Mouse (Mus musculus): ENCODE data around the gene Dhdds. TPM values are rescaled to one million over a fixed set of nuclear protein-coding genes. Genes with fewer than 3 reads are reported as not detected.

Gene Dhdds
- polyA plus RNA-seq, 1 experiment from 2014 or later: 37.4 TPM

- Histone ChIP-seq H3K36me3 (ENCODE audit: control insufficient read depth, insufficient read depth, low read length) (peaks cover 64% of the 10 kb centered on the region), H3K4me3 (ENCODE audit: control insufficient read depth in 1 of 2, insufficient read depth in 1 of 2, low read depth in 1 of 2, low read length in 2 of 2) (peak overlapping the region; percentile 79 to 97), H3K9me3 (ENCODE audit: control insufficient read depth, low read length) (no peaks in the 10 kb centered on the region), H3K4me2 (ENCODE audit: low read length) (peak overlapping the region; percentile 98), H3K9ac (ENCODE audit: low read length) (peak overlapping the region; percentile 98), H3K27ac (replicated peaks in 1 of 2; ENCODE audit: control insufficient read depth in 1 of 2, insufficient read depth in 1 of 2, low read depth in 2 of 2, low read length in 2 of 2) (peak overlapping the region; percentile 99), H3K4me1 (ENCODE audit: control insufficient read depth in 2 of 2, insufficient read depth in 2 of 2, low read length in 2 of 2) (peaks cover 11 to 20% of the 10 kb centered on the region in 2 experiments), H3K27me3 (ENCODE audit: control insufficient read depth, insufficient read depth, low read length) (no peaks in the 10 kb centered on the region)
- ATAC-seq (ENCODE audit: insufficient number of reproducible peaks, insufficient read depth, low FRiP score, low read depth): peak; percentile 84
- WGBS: under 1% methylated on average over 96 of the region's 101 CpGs
These were observed 33.4 kb downstream of the Dhdds start for GRCm38 (mm10) chr4:133967138-133967865.

GRCm38 (mm10) chr4:133966271-133966940, 34.3 kb downstream of the Dhdds start:
- H3K4me1 ChIP-seq (ENCODE audit: control insufficient read depth in 2 of 2, insufficient read depth in 2 of 2, low read length in 2 of 2): peaks cover 11 to 20% of the 10 kb centered on the region in 2 experiments
- WGBS: 36% methylated on average over 12 of the region's 12 CpGs
- H3K27me3 ChIP-seq (ENCODE audit: control insufficient read depth, insufficient read depth, low read length): no peaks in the 10 kb centered on the region
- no peak for ATAC-seq (ENCODE audit: insufficient number of reproducible peaks, insufficient read depth, low FRiP score, low read depth)
- peak overlapping the region in 1 of 2 experiments; percentile 51; a peak in 2 of 4 replicates for H3K27ac ChIP-seq (replicated peaks in 1 of 2; ENCODE audit: control insufficient read depth in 1 of 2, insufficient read depth in 1 of 2, low read depth in 2 of 2, low read length in 2 of 2)
- peak overlapping the region; percentile 74 for H3K9ac ChIP-seq (ENCODE audit: low read length)
- H3K4me3 ChIP-seq (ENCODE audit: control insufficient read depth in 1 of 2, insufficient read depth in 1 of 2, low read depth in 1 of 2, low read length in 2 of 2): peak overlapping the region; percentile 79 to 97
- H3K9me3 ChIP-seq (ENCODE audit: control insufficient read depth, low read length): no peaks in the 10 kb centered on the region
- H3K4me2 ChIP-seq (ENCODE audit: low read length): peak overlapping the region; percentile 81
- peaks cover 57% of the 10 kb centered on the region for H3K36me3 ChIP-seq (ENCODE audit: control insufficient read depth, insufficient read depth, low read length)

- peaks cover 39% of the 10 kb centered on the region for H3K36me3 ChIP-seq (ENCODE audit: control insufficient read depth, insufficient read depth, low read length)
- H3K4me1 ChIP-seq (ENCODE audit: control insufficient read depth in 2 of 2, insufficient read depth in 2 of 2, low read length in 2 of 2): peaks cover 2 to 10% of the 10 kb centered on the region in 2 experiments
- no peak overlapping the region for H3K9ac ChIP-seq (ENCODE audit: low read length)
- H3K27me3 ChIP-seq (ENCODE audit: control insufficient read depth, insufficient read depth, low read length): no peaks in the 10 kb centered on the region
- no peak for ATAC-seq (ENCODE audit: insufficient number of reproducible peaks, insufficient read depth, low FRiP score, low read depth)
- H3K4me2 ChIP-seq (ENCODE audit: low read length): no peak overlapping the region
- H3K9me3 ChIP-seq (ENCODE audit: control insufficient read depth, low read length): no peaks in the 10 kb centered on the region
- WGBS: 89% methylated on average over 7 of the region's 7 CpGs
- no peak overlapping the region for H3K27ac ChIP-seq (replicated peaks in 1 of 2; ENCODE audit: control insufficient read depth in 1 of 2, insufficient read depth in 1 of 2, low read depth in 2 of 2, low read length in 2 of 2)
- H3K4me3 ChIP-seq (ENCODE audit: control insufficient read depth in 1 of 2, insufficient read depth in 1 of 2, low read depth in 1 of 2, low read length in 2 of 2): no peak overlapping the region
These were observed 38.2 kb downstream of the Dhdds start for GRCm38 (mm10) chr4:133962566-133962965.

DNA sequence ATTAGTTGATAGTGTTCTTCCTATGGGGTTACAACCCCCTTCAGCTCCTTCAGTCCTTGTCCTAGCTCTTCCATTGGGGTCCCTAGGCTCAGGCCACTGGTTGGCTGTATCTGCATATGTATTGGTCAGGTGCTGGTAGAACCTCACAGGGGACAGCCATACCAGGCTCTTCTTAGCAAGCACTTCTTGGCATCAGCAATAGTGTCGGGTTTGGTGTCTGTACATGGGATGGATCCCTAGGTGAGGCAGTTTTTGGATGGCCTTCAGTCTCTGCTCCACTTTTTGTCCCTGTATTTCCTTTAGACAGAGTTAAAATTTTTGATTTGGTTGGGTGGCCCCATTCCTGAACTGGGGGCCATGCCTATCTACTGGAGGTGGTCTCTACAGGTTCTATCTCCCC, 41.8 kb downstream of the Dhdds start:
- H3K27me3 ChIP-seq (ENCODE audit: control insufficient read depth, insufficient read depth, low read length): no peaks in the 10 kb centered on the region
- WGBS: 96% methylated on average over 1 of the region's 1 CpGs
- H3K27ac ChIP-seq (replicated peaks in 1 of 2; ENCODE audit: control insufficient read depth in 1 of 2, insufficient read depth in 1 of 2, low read depth in 2 of 2, low read length in 2 of 2): no peak overlapping the region
- H3K4me2 ChIP-seq (ENCODE audit: low read length): no peak overlapping the region
- no peaks in the 10 kb centered on the region for H3K9me3 ChIP-seq (ENCODE audit: control insufficient read depth, low read length)
- H3K9ac ChIP-seq (ENCODE audit: low read length): no peak overlapping the region
- ATAC-seq (ENCODE audit: insufficient number of reproducible peaks, insufficient read depth, low FRiP score, low read depth): no peak
- no peaks in the 10 kb centered on the region for H3K4me1 ChIP-seq (ENCODE audit: control insufficient read depth in 2 of 2, insufficient read depth in 2 of 2, low read length in 2 of 2)
- peaks cover 16% of the 10 kb centered on the region for H3K36me3 ChIP-seq (ENCODE audit: control insufficient read depth, insufficient read depth, low read length)
- H3K4me3 ChIP-seq (ENCODE audit: control insufficient read depth in 1 of 2, insufficient read depth in 1 of 2, low read depth in 1 of 2, low read length in 2 of 2): no peak overlapping the region

- 82% methylated on average over 4 of the region's 4 CpGs for WGBS
- no peak overlapping the region for H3K9ac ChIP-seq (ENCODE audit: low read length)
- H3K4me3 ChIP-seq (ENCODE audit: control insufficient read depth in 1 of 2, insufficient read depth in 1 of 2, low read depth in 1 of 2, low read length in 2 of 2): no peak overlapping the region
- H3K4me1 ChIP-seq (ENCODE audit: control insufficient read depth in 2 of 2, insufficient read depth in 2 of 2, low read length in 2 of 2): no peaks in the 10 kb centered on the region
- H3K27ac ChIP-seq (replicated peaks in 1 of 2; ENCODE audit: control insufficient read depth in 1 of 2, insufficient read depth in 1 of 2, low read depth in 2 of 2, low read length in 2 of 2): no peak overlapping the region
- no peaks in the 10 kb centered on the region for H3K27me3 ChIP-seq (ENCODE audit: control insufficient read depth, insufficient read depth, low read length)
- H3K9me3 ChIP-seq (ENCODE audit: control insufficient read depth, low read length): no peaks in the 10 kb centered on the region
- no peak for ATAC-seq (ENCODE audit: insufficient number of reproducible peaks, insufficient read depth, low FRiP score, low read depth)
- H3K4me2 ChIP-seq (ENCODE audit: low read length): no peak overlapping the region
- no peaks in the 10 kb centered on the region for H3K36me3 ChIP-seq (ENCODE audit: control insufficient read depth, insufficient read depth, low read length)
These were observed 44.4 kb downstream of the Dhdds start for GRCm38 (mm10) chr4:133956358-133956757.

- no peak overlapping the region for H3K4me3 ChIP-seq (ENCODE audit: control insufficient read depth in 1 of 2, insufficient read depth in 1 of 2, low read depth in 1 of 2, low read length in 2 of 2)
- H3K36me3 ChIP-seq (ENCODE audit: control insufficient read depth, insufficient read depth, low read length): no peaks in the 10 kb centered on the region
- no peak for ATAC-seq (ENCODE audit: insufficient number of reproducible peaks, insufficient read depth, low FRiP score, low read depth)
- H3K27me3 ChIP-seq (ENCODE audit: control insufficient read depth, insufficient read depth, low read length): no peaks in the 10 kb centered on the region
- H3K4me2 ChIP-seq (ENCODE audit: low read length): no peak overlapping the region
- H3K27ac ChIP-seq (replicated peaks in 1 of 2; ENCODE audit: control insufficient read depth in 1 of 2, insufficient read depth in 1 of 2, low read depth in 2 of 2, low read length in 2 of 2): no peak overlapping the region
- H3K9me3 ChIP-seq (ENCODE audit: control insufficient read depth, low read length): no peaks in the 10 kb centered on the region
- H3K9ac ChIP-seq (ENCODE audit: low read length): no peak overlapping the region
- WGBS: 34% methylated on average over 4 of the region's 4 CpGs
- peaks cover 2% of the 10 kb centered on the region in 2 experiments; a peak in 1 of 4 replicates for H3K4me1 ChIP-seq (ENCODE audit: control insufficient read depth in 2 of 2, insufficient read depth in 2 of 2, low read length in 2 of 2)
These were observed 54.0 kb downstream of the Dhdds start for GRCm38 (mm10) chr4:133946736-133947135.

DNA sequence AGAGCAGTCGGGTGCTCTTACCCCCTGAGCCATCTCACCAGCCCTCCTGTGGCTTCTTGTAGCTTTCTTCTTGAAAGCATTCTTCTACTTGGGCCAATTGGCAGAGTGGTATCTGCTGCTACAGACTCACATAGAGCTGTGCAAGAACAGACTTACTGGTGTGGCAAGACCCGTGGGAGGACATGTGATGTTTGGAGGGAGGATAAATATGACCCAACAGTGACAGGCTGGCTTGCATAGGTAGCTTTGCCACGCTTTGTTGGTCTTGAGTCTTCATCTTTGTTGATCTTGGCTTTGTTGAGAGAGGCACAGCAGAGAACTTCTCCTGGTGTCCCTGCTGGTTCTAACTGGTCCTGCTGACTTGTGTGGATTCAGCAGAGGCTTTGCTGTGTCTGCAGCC, 56.9 kb downstream of the Dhdds start:
- Histone ChIP-seq H3K9me3 (ENCODE audit: control insufficient read depth, low read length) (no peaks in the 10 kb centered on the region), H3K4me1 (ENCODE audit: control insufficient read depth in 2 of 2, insufficient read depth in 2 of 2, low read length in 2 of 2) (peaks cover 7 to 8% of the 10 kb centered on the region in 2 experiments; a peak in 3 of 4 replicates), H3K27me3 (ENCODE audit: control insufficient read depth, insufficient read depth, low read length) (no peaks in the 10 kb centered on the region), H3K4me3 (ENCODE audit: control insufficient read depth in 1 of 2, insufficient read depth in 1 of 2, low read depth in 1 of 2, low read length in 2 of 2) (no peak overlapping the region), H3K27ac (replicated peaks in 1 of 2; ENCODE audit: control insufficient read depth in 1 of 2, insufficient read depth in 1 of 2, low read depth in 2 of 2, low read length in 2 of 2) (no peak overlapping the region), H3K4me2 (ENCODE audit: low read length) (no peak overlapping the region), H3K9ac (ENCODE audit: low read length) (no peak overlapping the region), H3K36me3 (ENCODE audit: control insufficient read depth, insufficient read depth, low read length) (no peaks in the 10 kb centered on the region)
- WGBS: 66% methylated on average over 3 of the region's 3 CpGs
- no peak for ATAC-seq (ENCODE audit: insufficient number of reproducible peaks, insufficient read depth, low FRiP score, low read depth)

All from heart, embryonic 14.5 days (tissue).